In genomic region chr13:117603421-117603820, GRCm38 (mm10) we compare ENCODE assay signal across 8 mouse cellular contexts. TPM values are rescaled to one million over a fixed set of nuclear protein-coding genes. Genes with fewer than 3 reads are reported as not detected.
DNase-seq lines count a peak whose midpoint lies in the region; ATAC-seq lines count a peak whose summit lies in the region.

No protein-coding gene starts in this region.

- DNase-seq in kidney, postnatal 14 days = no peak
- peak; percentile 57 to 60 for DNase-seq in cerebellum, postnatal 25 days
- no peak for DNase-seq in c-Kit-positive CD71-positive TER-119-positive erythroid progenitor cells, embryonic 14.5 days (ENCODE audit: low spot score)
- no peak for DNase-seq in thymus, adult 18-20 months
- DNase-seq in natural killer cell, adult 2 months (ENCODE audit: low spot score in 2 of 2) = no peak

- no peak overlapping the region for H3K27ac ChIP-seq in kidney, embryonic 16.5 days (ENCODE audit: low read length)
- H3K27ac ChIP-seq in hindbrain, embryonic 16.5 days (ENCODE audit: low read depth, low read length) = no peak overlapping the region
- no peak overlapping the region for H3K27ac ChIP-seq in neural tube, embryonic 14.5 days (ENCODE audit: low read depth, low read length)

- H3K4me2 ChIP-seq in kidney, embryonic 16.5 days (replicated peaks; ENCODE audit: low read depth, low read length) = 0 out of 2 replicates have a peak overlapping the region, but pooled peaks have one; percentile 98
- peak overlapping the region; percentile 79 for H3K4me2 ChIP-seq in hindbrain, embryonic 16.5 days (ENCODE audit: low read length)
- peak overlapping the region; percentile 77 for H3K4me2 ChIP-seq in neural tube, embryonic 14.5 days (ENCODE audit: low read depth, low read length)

- H3K9me3 ChIP-seq in kidney, embryonic 16.5 days (ENCODE audit: low read length) = no peaks in the 10 kb centered on the region
- no peaks in the 10 kb centered on the region for H3K9me3 ChIP-seq in hindbrain, embryonic 16.5 days (ENCODE audit: control insufficient read depth, low read length)
- no peaks in the 10 kb centered on the region for H3K9me3 ChIP-seq in neural tube, embryonic 14.5 days (ENCODE audit: control insufficient read depth, low read length)

- peaks cover 9% of the 10 kb centered on the region for H3K4me1 ChIP-seq in kidney, embryonic 16.5 days (ENCODE audit: insufficient read depth, low read length)
- peaks cover 9% of the 10 kb centered on the region for H3K4me1 ChIP-seq in hindbrain, embryonic 16.5 days (ENCODE audit: control insufficient read depth, insufficient read depth, low read depth, low read length)
- H3K4me1 ChIP-seq in neural tube, embryonic 14.5 days (ENCODE audit: control insufficient read depth, insufficient read depth, low read length) = 0 out of 2 replicates have a peak, but pooled peaks cover 4% of the 10 kb centered on the region

- WGBS in kidney, embryonic 16.5 days = 11% methylated on average over 11 of the region's 11 CpGs
- 8% methylated on average over 11 of the region's 11 CpGs for WGBS in hindbrain, embryonic 16.5 days
- WGBS in neural tube, embryonic 14.5 days = 10% methylated on average over 11 of the region's 11 CpGs

- H3K9ac ChIP-seq in kidney, embryonic 16.5 days (replicated peaks; ENCODE audit: low read length) = no peak overlapping the region
- peak overlapping the region; percentile 85 for H3K9ac ChIP-seq in hindbrain, embryonic 16.5 days (ENCODE audit: low read depth, low read length)
- H3K9ac ChIP-seq in neural tube, embryonic 14.5 days (replicated peaks; ENCODE audit: low read depth, low read length) = 0 out of 2 replicates have a peak overlapping the region, but pooled peaks have one; percentile 28

- ATAC-seq in kidney, embryonic 16.5 days (ENCODE audit: low FRiP score, low TSS enrichment) = no peak
- no peak for ATAC-seq in hindbrain, embryonic 16.5 days
- ATAC-seq in neural tube, embryonic 14.5 days (ENCODE audit: low read depth) = no peak

- no peaks in the 10 kb centered on the region for H3K36me3 ChIP-seq in kidney, embryonic 16.5 days (ENCODE audit: insufficient read depth, low read length)
- H3K36me3 ChIP-seq in hindbrain, embryonic 16.5 days (ENCODE audit: control insufficient read depth, insufficient read depth, low read length) = no peaks in the 10 kb centered on the region
- no peaks in the 10 kb centered on the region for H3K36me3 ChIP-seq in neural tube, embryonic 14.5 days (ENCODE audit: control insufficient read depth, insufficient read depth, low read length)

- no peak overlapping the region for H3K4me3 ChIP-seq in kidney, embryonic 16.5 days (ENCODE audit: low read length)
- peak overlapping the region; percentile 87 for H3K4me3 ChIP-seq in hindbrain, embryonic 16.5 days (ENCODE audit: low read length)
- peak overlapping the region; percentile 72 for H3K4me3 ChIP-seq in neural tube, embryonic 14.5 days (ENCODE audit: low read depth, low read length)

- H3K27me3 ChIP-seq in kidney, embryonic 16.5 days (ENCODE audit: insufficient read depth, low read length) = peaks cover 31% of the 10 kb centered on the region
- no peaks in the 10 kb centered on the region; the same call in 1 of the 2 replicates for H3K27me3 ChIP-seq in hindbrain, embryonic 16.5 days (replicated peaks; ENCODE audit: control insufficient read depth, insufficient read depth, low read length)
- H3K27me3 ChIP-seq in neural tube, embryonic 14.5 days (ENCODE audit: control insufficient read depth, insufficient read depth, low read length) = peaks cover 8% of the 10 kb centered on the region

RNA-seq across cellular contexts. Expression of gene Hcn1, which starts 1.3 kb away (rescaled TPM):
- polyA plus RNA-seq in kidney, embryonic 16.5 days (2015; fragmentation: Nextera tagmentation; extraction: Ambion mirVana) = 0.01 and 0.06 TPM in 2 replicates
- 1.1 and 1.6 TPM in 2 replicates for polyA plus RNA-seq in hindbrain, embryonic 16.5 days (2015; fragmentation: Nextera tagmentation; extraction: Ambion mirVana)
- 1.1 and 1.6 TPM in 2 replicates for polyA plus RNA-seq in neural tube, embryonic 14.5 days (2014; fragmentation: Nextera tagmentation; extraction: Ambion mirVana)

Comparison
In these comparisons a context has a peak if more than half of its experiments do, and no peak if none do; other contexts are left out.
1. DNase-seq: peak in cerebellum, postnatal 25 days (2 of 2); none in kidney, postnatal 14 days (single experiment), c-Kit-positive CD71-positive TER-119-positive erythroid progenitor cells, embryonic 14.5 days (single experiment), thymus, adult 18-20 months (0 of 2) and natural killer cell, adult 2 months (0 of 2).
2. Peak in every context shown above with its lines, with median percentiles within 50 percentile points of each other: H3K4me2 ChIP-seq.